Mouse (Mus musculus) layer of hippocampus, adult 18-20 months (tissue): ENCODE data around the gene Elovl1. TPM values are rescaled to one million over a fixed set of nuclear protein-coding genes. Genes with fewer than 3 reads are reported as not detected.

Experiments used
- DNase-seq, 2 experiments: peaks; one replicate each; pipeline ENCODE4 v3.0.0; 2022; ENCODE audit warnings: low spot score in 2 of 2
- long read RNA-seq: library from polyadenylated mRNA; stranded (forward); transcript quantifications from one replicate; pipeline ENCODE4 v2.0.0, GENCODE M21; 2021
- total RNA-seq, 2 experiments: library from RNA; stranded (reverse); gene quantifications; 2 replicates each; pipeline ENCODE4 v1.2.3; 2021

Elovl1 gene
- total RNA-seq: 10 to 100 TPM; 18.4 to 19.7 TPM
- long read RNA-seq, partial matches to known transcripts: 4 of 12 reads
- long read RNA-seq, other reads (novel, unspliced or antisense): 4 of 12 reads

- DNase-seq: peak; percentile 54 to 71
Observed at GRCm38 (mm10) chr4:118427768-118428451, at the start of gene Elovl1. Elovl1 (plus strand) TSS chr4:118428093.

DNA sequence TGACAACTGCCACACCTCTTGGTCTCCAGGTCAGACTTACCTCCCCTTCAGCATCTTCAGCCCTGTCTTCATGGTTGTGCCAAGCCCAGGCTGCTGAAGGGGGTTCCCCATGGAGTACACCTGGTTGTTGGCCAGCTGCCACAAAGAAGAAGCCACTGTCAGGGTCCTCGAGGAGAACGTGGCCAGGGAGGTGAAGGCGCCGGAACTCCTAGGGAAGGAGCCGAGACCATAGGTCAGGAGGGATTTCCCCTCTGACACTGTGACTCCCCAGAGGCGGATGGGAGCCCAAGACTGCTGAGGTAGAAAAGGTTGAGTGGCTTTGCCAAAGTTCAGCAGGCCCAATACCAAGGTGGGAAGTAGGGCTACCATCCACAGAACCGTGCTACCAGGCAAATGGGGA, 44.6 kb upstream of the Elovl1 start:
- no peak for DNase-seq

DNA sequence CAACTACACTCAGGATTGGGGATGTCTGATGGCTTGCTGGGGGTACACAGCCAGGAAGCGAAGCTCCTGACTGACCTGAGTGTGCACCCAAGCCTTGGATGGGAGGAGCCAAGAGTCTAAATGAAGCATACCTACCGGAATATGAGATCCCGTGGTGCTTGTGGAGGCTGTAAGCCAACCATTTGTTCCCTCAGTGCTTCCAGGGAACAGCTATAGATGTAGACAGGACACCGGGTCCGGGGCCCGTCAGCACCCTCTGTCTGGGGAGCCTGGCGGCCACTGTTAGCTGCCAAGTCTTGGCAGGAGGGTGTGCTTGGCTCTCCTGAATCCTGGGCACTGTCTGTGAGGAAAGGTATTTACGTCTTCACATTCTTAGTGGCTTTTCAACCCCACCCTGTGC, 40.6 kb upstream of the Elovl1 start:
- DNase-seq: no peak

DNA sequence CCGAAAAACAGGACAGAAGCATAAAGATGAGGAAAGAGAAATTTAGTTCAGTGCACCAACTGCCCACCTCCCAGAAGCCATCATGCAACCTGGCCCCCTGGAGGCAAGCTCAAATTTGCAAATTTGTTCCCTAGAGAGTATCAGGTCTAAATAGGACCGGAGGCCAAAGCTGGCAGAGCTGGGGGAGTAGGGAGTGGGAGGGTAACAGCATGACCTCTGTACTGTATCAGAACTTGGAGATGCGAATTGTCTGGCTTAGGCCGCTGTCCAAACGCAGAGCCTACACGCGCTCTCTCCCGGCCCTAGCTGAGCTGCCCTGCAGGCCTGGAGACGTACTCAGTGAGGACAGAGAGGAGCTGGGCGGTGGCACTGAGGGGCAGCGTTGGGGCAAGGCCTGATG, 37.7 kb upstream of the Elovl1 start:
- DNase-seq: no peak

DNA sequence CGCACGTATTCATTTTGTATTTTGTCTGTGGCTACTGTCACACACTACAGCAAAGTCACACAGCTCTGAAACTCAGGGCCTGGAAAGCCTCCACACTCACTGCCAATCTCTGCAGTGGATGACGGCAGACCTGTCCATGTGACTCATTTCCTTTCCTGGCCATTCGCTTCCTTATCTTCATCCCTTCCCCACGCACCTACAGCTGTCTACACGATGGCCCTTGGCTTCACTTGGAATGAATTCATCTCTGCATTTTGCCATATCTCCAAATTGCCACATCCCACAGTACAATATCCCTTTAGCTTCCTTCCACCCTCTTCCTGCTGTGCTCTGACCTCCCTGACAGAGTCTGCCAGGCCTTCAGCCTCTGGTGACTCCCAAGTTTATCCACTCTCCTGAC, 33.4 kb upstream of the Elovl1 start:
- no peak for DNase-seq

- no peak for DNase-seq
Observed at GRCm38 (mm10) chr4:118395289-118395688, 32.6 kb upstream of the Elovl1 start.

DNA sequence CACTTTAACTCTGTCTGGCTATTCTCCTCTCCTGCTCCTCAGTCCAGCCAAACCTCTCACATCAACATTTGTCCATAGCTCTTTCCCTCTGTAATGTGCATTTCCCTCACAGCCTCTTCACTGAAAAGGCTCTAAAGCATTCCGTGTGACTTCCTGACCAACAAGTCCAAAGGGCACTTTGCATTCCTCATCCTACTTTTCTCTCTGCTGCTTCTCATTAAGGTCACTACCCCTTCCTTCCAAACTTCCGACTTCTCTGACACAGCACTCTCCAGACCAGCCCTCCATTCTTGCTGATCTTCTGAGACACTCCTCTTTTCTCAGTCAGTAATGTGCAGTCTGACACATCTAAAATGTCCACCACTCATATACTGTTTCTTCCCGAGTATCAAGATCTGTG, 31.5 kb upstream of the Elovl1 start:
- DNase-seq: no peak

DNA sequence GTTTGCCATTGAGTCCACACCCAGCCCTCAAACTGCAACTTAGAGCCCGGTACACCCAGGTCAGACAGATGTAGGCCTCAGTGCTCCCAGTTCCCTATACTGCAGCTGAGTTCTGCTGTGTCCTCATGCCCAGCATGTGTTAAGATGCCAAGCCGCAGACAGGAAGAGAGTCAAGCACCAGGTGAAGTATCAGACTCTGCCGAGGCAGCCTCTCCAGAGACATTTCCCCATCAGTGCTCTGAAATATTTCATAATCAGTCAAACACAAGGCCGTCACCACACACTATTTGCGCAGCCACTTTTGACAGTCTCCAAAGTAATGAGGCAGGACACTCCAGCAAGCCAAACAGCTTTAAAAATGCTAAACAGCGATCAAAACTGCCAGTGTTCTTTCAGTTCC, 29.5 kb upstream of the Elovl1 start:
- no peak for DNase-seq

GRCm38 (mm10) chr4:118401421-118401820, 26.5 kb upstream of the Elovl1 start:
- no peak for DNase-seq

- DNase-seq: no peak
Observed at GRCm38 (mm10) chr4:118401918-118402317, 26.0 kb upstream of the Elovl1 start.

GRCm38 (mm10) chr4:118402701-118403100, 25.2 kb upstream of the Elovl1 start:
- DNase-seq: no peak

- peak; percentile 91 to 95 for DNase-seq
Observed at GRCm38 (mm10) chr4:118409142-118409900, 18.6 kb upstream of the Elovl1 start, which contains the start of the genes Szt2 and Med8. Szt2 (minus strand) TSS chr4:118409273. Med8 (plus strand) TSS chr4:118409337.

- no peak for DNase-seq
Observed at GRCm38 (mm10) chr4:118410871-118411270, 17.0 kb upstream of the Elovl1 start.

- DNase-seq: no peak
Observed at GRCm38 (mm10) chr4:118413553-118413952, 14.3 kb upstream of the Elovl1 start.

GRCm38 (mm10) chr4:118415779-118416178, 12.1 kb upstream of the Elovl1 start:
- DNase-seq: peak in 1 of 2 experiments; percentile 39

DNA sequence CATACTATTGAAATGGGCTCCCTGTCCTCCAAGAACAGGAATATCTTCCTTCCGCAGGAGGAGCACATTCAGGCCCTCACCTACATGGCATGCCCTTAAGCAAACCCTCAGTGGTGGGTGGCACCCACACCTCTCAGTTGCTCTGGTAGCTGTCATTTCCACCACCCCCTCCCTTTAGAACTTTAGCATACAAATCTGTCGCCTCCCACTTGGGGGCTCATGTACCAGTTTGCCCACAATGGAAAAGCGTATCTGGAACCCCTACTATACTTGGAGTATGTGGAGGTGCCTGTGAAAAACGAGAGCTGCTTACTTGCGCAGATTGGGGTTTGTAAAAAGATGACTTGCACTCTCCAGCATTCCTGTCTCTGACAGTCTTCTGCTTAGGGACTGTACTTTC, 11.6 kb upstream of the Elovl1 start:
- peak in 1 of 2 experiments; percentile 29 for DNase-seq

- DNase-seq: peak in 1 of 2 experiments; percentile 22
Observed at GRCm38 (mm10) chr4:118417112-118417797, 10.6 kb upstream of the Elovl1 start.

DNA sequence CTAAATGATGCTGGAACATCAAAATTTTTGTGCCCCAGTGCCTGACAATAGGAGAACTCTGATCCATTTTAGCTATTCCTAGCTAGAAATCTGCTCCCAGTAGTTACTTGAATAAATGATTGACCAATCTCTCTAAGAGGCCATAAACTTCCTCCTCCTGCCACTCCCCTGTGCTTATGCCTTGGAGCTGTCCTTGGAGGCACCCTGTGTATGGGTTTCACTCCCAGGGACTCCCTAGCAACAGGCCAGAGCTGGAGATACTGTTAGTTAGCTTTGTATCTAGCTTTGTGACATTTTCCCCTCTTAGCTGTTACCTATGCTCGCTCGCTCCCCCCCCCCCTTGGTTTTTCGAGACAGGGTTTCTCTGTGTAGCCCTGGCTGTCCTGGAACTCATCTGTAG, 6.5 kb upstream of the Elovl1 start:
- no peak for DNase-seq

- no peak for DNase-seq
Observed at GRCm38 (mm10) chr4:118424541-118425160, 3.2 kb upstream of the Elovl1 start.

DNA sequence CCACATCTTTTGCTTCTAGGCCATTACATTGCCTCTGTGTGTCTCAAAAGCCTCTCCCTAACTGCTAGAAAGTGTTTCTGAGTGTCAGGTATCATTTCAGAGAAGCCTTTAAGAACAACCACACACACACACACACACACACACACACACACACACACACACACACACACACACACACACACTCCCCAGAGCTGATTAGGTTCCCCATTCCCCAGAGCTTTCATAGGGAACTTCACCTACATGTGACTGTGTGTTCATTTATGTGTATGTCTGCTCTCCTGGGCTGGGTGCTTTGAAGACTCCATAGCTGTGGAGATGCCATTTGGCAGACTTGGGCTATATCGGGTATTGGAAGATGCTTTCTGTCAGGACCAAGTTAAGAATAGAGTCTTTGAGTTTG, 2.5 kb upstream of the Elovl1 start:
- DNase-seq: no peak

DNA sequence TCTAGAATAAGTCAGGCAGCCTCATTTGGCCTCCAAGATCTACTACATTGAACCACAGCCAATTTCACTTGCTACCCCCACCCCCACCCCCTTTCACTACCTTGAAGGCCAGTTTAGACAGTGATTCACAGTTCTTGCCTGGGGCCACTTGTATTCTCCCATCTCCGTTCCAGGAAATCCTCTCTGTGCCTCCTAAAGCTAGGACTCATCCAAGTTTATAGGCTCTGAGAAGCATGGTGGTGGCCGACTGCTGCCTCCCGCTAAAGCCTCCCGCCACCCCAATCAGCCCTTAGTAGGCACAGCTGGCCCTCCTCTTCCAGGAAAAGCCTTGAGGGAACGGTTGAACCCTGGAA, 502 bp upstream of the Elovl1 start:
- DNase-seq: no peak
